Mouse (Mus musculus) brain, embryonic 18.5 days (tissue): ENCODE measurements at regions not wholly inside any gene's neighbourhood (a gene's known extent, or its start where the extent isn't known, plus 50 kb on each side); places are given as distances from the start of the nearest gene placed in this dataset.

Experiments used
- DNase-seq: peaks from one replicate; pipeline ENCODE4 v3.0.0-alpha.2; 2012; ENCODE audit warnings: low read depth, low spot score

- DNase-seq: no peak
These were observed 112.0 kb upstream of the Paqr3 start for GRCm38 (mm10) chr5:97223238-97223857.

- DNase-seq: no peak
These were observed 111.3 kb upstream of the Paqr3 start for GRCm38 (mm10) chr5:97222489-97223237.

- DNase-seq: no peak
These were observed 107.3 kb upstream of the Paqr3 start for GRCm38 (mm10) chr5:97218712-97219111.

GRCm38 (mm10) chr5:97205606-97206005 lies 94.2 kb upstream of the Paqr3 start:
- DNase-seq: no peak

GRCm38 (mm10) chr5:97204337-97204736 lies 92.9 kb upstream of the Paqr3 start:
- DNase-seq: no peak

GRCm38 (mm10) chr5:97203646-97204045 lies 92.2 kb upstream of the Paqr3 start:
- no peak for DNase-seq

- DNase-seq: no peak
These were observed 91.2 kb upstream of the Paqr3 start for GRCm38 (mm10) chr5:97202557-97202956.

GRCm38 (mm10) chr5:97200655-97201054 lies 89.3 kb upstream of the Paqr3 start:
- DNase-seq: no peak

GRCm38 (mm10) chr5:97195281-97195660 lies 83.9 kb upstream of the Paqr3 start:
- DNase-seq: peak; percentile 34

- DNase-seq: no peak
These were observed 83.4 kb upstream of the Paqr3 start for GRCm38 (mm10) chr5:97194656-97195280.

- DNase-seq: peak; percentile 26
These were observed 81.3 kb upstream of the Paqr3 start for GRCm38 (mm10) chr5:97192656-97193055.

GRCm38 (mm10) chr5:97190695-97191094 lies 79.3 kb upstream of the Paqr3 start:
- no peak for DNase-seq

- no peak for DNase-seq
These were observed 73.1 kb upstream of the Paqr3 start for GRCm38 (mm10) chr5:97184512-97184911.

GRCm38 (mm10) chr5:97181249-97181648 lies 69.9 kb upstream of the Paqr3 start:
- DNase-seq: no peak

GRCm38 (mm10) chr5:97174446-97174845 lies 63.0 kb upstream of the Paqr3 start:
- DNase-seq: no peak

- no peak for DNase-seq
These were observed 56.2 kb upstream of the Paqr3 start for GRCm38 (mm10) chr5:97167401-97168249.

- no peak for DNase-seq
These were observed 54.9 kb upstream of the Paqr3 start for GRCm38 (mm10) chr5:97166128-97166883.
